In the genomic region with DNA sequence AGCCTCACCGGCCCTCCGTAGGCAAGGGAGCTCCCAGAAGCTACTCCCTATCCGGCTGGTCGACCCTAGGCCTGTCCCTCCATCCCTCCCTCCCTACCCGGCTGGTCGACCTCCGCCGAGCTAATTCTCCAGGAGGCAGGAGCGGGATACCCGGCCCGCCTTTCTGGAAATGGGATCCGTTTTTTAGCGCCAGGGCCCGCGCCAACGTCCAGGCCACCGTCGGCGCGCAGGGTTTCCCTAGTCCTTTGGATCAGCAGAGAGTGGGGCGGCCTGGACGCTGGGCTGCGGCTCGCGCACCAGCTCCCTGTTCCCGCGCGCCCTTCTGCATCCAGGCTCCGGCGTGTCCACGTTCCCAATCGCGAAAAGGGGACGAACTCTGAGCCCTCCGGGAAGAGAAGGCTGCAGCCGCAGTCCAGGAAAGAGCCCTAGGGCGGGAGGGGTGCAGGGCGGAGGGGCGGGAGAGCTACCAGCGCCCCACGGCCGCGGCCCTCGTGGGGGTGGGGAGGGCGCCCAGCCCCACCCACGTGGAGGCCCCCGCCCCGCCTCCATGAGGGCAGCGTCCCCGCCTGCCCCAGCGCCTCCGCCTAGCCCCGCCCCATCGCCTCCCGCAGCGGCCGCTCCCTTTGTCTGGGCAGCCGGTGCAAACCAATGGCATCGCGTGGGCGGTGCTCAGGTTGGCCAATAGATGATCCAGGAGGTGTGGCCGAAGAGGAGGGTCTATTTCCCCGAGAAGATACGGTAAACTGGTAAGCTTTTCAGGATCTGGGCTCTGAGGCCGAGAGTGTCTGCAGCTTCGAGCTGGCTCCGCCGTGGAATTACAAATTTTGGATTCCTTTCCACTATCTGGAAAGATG, we compare ENCODE assay signal across 8 mouse cellular contexts. TPM values are rescaled to one million over a fixed set of nuclear protein-coding genes. Genes with fewer than 3 reads are reported as not detected.
DNase-seq lines count a peak whose midpoint lies in the region; ATAC-seq and TF ChIP-seq lines count a peak whose summit lies in the region.

No protein-coding gene starts in this region.

- 0 out of 2 replicates have a peak, but pooled peaks cover 4% of the 10 kb centered on the region for H3K27me3 ChIP-seq in hindbrain, embryonic 12.5 days
- no peaks in the 10 kb centered on the region for H3K27me3 ChIP-seq in lung, postnatal 0 days (replicated peaks; ENCODE audit: insufficient read depth, low read length)

- no peaks in the 10 kb centered on the region for H3K9me3 ChIP-seq in hindbrain, embryonic 12.5 days (replicated peaks)
- H3K9me3 ChIP-seq in lung, postnatal 0 days (ENCODE audit: low read length) = no peaks in the 10 kb centered on the region

- TF ChIP-seq CTCF in lung, postnatal 0 days (IDR thresholded peaks at IDR 0.05) = no peak

- H3K4me2 ChIP-seq in hindbrain, embryonic 12.5 days (replicated peaks) = peak overlapping the region; percentile 96
- peak overlapping the region; percentile 94 for H3K4me2 ChIP-seq in lung, postnatal 0 days (replicated peaks; ENCODE audit: low read depth, low read length)

- WGBS in hindbrain, embryonic 12.5 days = under 1% methylated on average over 65 of the region's 68 CpGs
- WGBS in lung, postnatal 0 days = under 1% methylated on average over 52 of the region's 68 CpGs

- peak; percentile 3; the same call in 1 of the 2 replicates for TF ChIP-seq EP300 in lung, postnatal 0 days (IDR thresholded peaks at IDR 0.05)

- H3K4me3 ChIP-seq in hindbrain, embryonic 12.5 days = peak overlapping the region; percentile 61
- peak overlapping the region; percentile 85 for H3K4me3 ChIP-seq in lung, postnatal 0 days (ENCODE audit: low read depth, low read length)

- peaks cover 35% of the 10 kb centered on the region for H3K4me1 ChIP-seq in hindbrain, embryonic 12.5 days
- peaks cover 24% of the 10 kb centered on the region for H3K4me1 ChIP-seq in lung, postnatal 0 days (ENCODE audit: insufficient read depth, low read depth, low read length)

- no peaks in the 10 kb centered on the region for H3K36me3 ChIP-seq in hindbrain, embryonic 12.5 days
- no peaks in the 10 kb centered on the region for H3K36me3 ChIP-seq in lung, postnatal 0 days (ENCODE audit: insufficient read depth, low read length)

- H3K9ac ChIP-seq in hindbrain, embryonic 12.5 days = peak overlapping the region; percentile 93
- peak overlapping the region; percentile 96 for H3K9ac ChIP-seq in lung, postnatal 0 days (replicated peaks; ENCODE audit: low read depth)

- peak; percentile 92 for ATAC-seq in hindbrain, embryonic 12.5 days (ENCODE audit: low FRiP score)
- ATAC-seq in lung, postnatal 0 days = peak; percentile 95

- DNase-seq in T-cell, adult 2 months (ENCODE audit: low spot score) = peak; percentile 91
- peak; percentile 99 to 100 for DNase-seq in cerebellum, postnatal 25 days
- DNase-seq in frontal cortex, postnatal 14 days (ENCODE audit: low spot score in 2 of 2) = peak; percentile 97 to 98
- peak; percentile 98 to 99 for DNase-seq in layer of hippocampus, postnatal 10 days (ENCODE audit: low spot score in 2 of 2)
- DNase-seq in lung, postnatal 0 days (ENCODE audit: low spot score) = peak; percentile 99
- peak; percentile 87 for DNase-seq in ovary, postnatal 10 days (ENCODE audit: low spot score)
- peak; percentile 97 for DNase-seq in thymus, postnatal 0 days (ENCODE audit: low spot score)

- H3K27ac ChIP-seq in hindbrain, embryonic 12.5 days = peak overlapping the region; percentile 98
- peak overlapping the region; percentile 97 for H3K27ac ChIP-seq in lung, postnatal 0 days (ENCODE audit: low read length)

RNA-seq across cellular contexts. Expression of gene Slc38a10, which starts 38.5 kb away (rescaled TPM):
- 121 and 125 TPM in 2 replicates for polyA plus RNA-seq in hindbrain, embryonic 12.5 days (2016; fragmentation: Nextera tagmentation; extraction: Ambion mirVana)
- 100 to 1,000 TPM; 107 to 123 TPM for total RNA-seq in layer of hippocampus, postnatal 10 days (2021)
- polyA plus RNA-seq in lung, postnatal 0 days (2015; fragmentation: Nextera tagmentation; extraction: Ambion mirVana) = 66.6 and 69.4 TPM in 2 replicates
- polyA plus RNA-seq in thymus, postnatal 0 days (2015; fragmentation: Nextera tagmentation; extraction: Ambion mirVana) = 58.9 and 60.9 TPM in 2 replicates

RNA-seq across cellular contexts. Expression of gene Bahcc1, which starts 43.1 kb away (rescaled TPM):
- polyA plus RNA-seq in hindbrain, embryonic 12.5 days (2016; fragmentation: Nextera tagmentation; extraction: Ambion mirVana) = 21.9 and 23.8 TPM in 2 replicates
- 10 to 100 TPM; 21.9 to 26.0 TPM for total RNA-seq in layer of hippocampus, postnatal 10 days (2021)
- polyA plus RNA-seq in lung, postnatal 0 days (2015; fragmentation: Nextera tagmentation; extraction: Ambion mirVana) = 5.9 and 6.6 TPM in 2 replicates
- 3.3 and 4.6 TPM in 2 replicates for polyA plus RNA-seq in thymus, postnatal 0 days (2015; fragmentation: Nextera tagmentation; extraction: Ambion mirVana)

Comparison
In these comparisons a context has a peak if more than half of its experiments do, and no peak if none do; other contexts are left out.
1. Peak in every context shown above with its lines: DNase-seq, ATAC-seq, H3K4me3 ChIP-seq and H3K27ac ChIP-seq.